10 mouse cellular contexts compared by ENCODE assay signal in the genomic region with DNA sequence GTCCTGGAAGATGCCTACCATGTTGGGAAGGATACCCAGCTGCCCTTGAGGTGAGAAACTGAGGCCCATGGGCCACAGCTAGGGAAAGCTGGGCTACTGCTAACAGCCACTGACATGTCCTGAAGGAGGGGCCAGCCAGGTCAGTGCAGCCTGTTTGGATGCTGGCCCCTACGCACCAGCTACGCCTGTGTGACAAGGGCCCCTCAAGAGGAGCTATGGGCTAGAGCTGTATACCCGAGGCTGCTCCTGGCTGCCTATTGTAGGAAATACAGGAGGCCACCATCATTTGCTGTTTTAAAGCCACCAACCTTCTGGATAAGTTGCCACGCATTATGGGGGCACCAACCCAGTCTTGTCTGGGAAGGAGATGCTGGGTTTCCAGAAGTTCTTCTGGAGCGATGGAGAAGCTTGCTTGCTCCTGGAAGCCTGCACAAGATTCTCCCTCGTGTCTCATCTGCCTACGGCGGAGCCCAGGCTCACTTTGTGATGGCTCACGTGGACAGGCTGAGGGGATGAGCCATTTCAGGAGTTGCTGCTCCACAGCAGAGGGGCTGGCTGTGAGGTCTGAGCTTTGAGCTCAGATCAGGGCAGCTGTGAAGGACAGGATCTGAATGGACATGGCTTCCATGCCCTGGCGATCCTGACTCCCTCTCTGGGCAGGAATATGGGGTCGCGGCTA. TPM values are rescaled to one million over a fixed set of nuclear protein-coding genes. Genes with fewer than 3 reads are reported as not detected.
DNase-seq lines count a peak whose midpoint lies in the region; ATAC-seq and TF ChIP-seq lines count a peak whose summit lies in the region.
"Had no signal": no experiment of that assay in that cellular context is flagged by ENCODE, and none has a peak within 500 bp of the region (broad histone marks: within the 10 kb centered on the region; RNA-seq: fewer than 3 reads in every experiment).

No protein-coding gene starts in this region.

- TF ChIP-seq CTCF in midbrain, postnatal 0 days (IDR thresholded peaks at IDR 0.05), result no peak

- H3K27me3 ChIP-seq in kidney, embryonic 15.5 days, result no peaks in the 10 kb centered on the region
- no peaks in the 10 kb centered on the region for H3K27me3 ChIP-seq in forebrain, embryonic 11.5 days (ENCODE audit: control insufficient read depth, insufficient read depth, low read length)
- H3K27me3 ChIP-seq in hindbrain, embryonic 15.5 days, result no peaks in the 10 kb centered on the region
- no peaks in the 10 kb centered on the region for H3K27me3 ChIP-seq in midbrain, postnatal 0 days (ENCODE audit: insufficient read depth, low read length)

- peak overlapping the region; percentile 28; the same call in 1 of the 2 replicates for H3K27ac ChIP-seq in kidney, embryonic 15.5 days
- H3K27ac ChIP-seq in forebrain, embryonic 11.5 days (ENCODE audit: low read depth, low read length), result peak overlapping the region; percentile 78
- peak overlapping the region; percentile 73 for H3K27ac ChIP-seq in hindbrain, embryonic 15.5 days (replicated peaks)
- peak overlapping the region; percentile 72 for H3K27ac ChIP-seq in midbrain, postnatal 0 days (ENCODE audit: low read depth, low read length)
- H3K27ac ChIP-seq: left cerebral cortex, adult 2 months had no signal

- intact Hi-C loops in left cerebral cortex, postnatal 25 days (cut with DNase I), result no loop called here

- no peaks in the 10 kb centered on the region for H3K36me3 ChIP-seq in kidney, embryonic 15.5 days
- H3K36me3 ChIP-seq in forebrain, embryonic 11.5 days (ENCODE audit: control insufficient read depth, insufficient read depth, low read length), result no peaks in the 10 kb centered on the region
- H3K36me3 ChIP-seq in hindbrain, embryonic 15.5 days, result no peaks in the 10 kb centered on the region
- H3K36me3 ChIP-seq in midbrain, postnatal 0 days (ENCODE audit: insufficient read depth, low read length), result no peaks in the 10 kb centered on the region

- H3K9ac ChIP-seq in kidney, embryonic 15.5 days, result no peak overlapping the region
- peak overlapping the region; percentile 48 for H3K9ac ChIP-seq in forebrain, embryonic 11.5 days (ENCODE audit: low read length)
- H3K9ac ChIP-seq in hindbrain, embryonic 15.5 days, result no peak overlapping the region
- no peak overlapping the region for H3K9ac ChIP-seq in midbrain, postnatal 0 days (replicated peaks; ENCODE audit: low read length, poor library complexity, severe bottlenecking)

- no peak for DNase-seq in kidney, postnatal 14 days
- no peak for DNase-seq in forebrain, embryonic 11.5 days (ENCODE audit: low spot score)
- DNase-seq in midbrain, postnatal 0 days (ENCODE audit: low spot score), result peak; percentile 25
- DNase-seq in cerebellum, postnatal 4 days (ENCODE audit: low spot score in 2 of 2), result no peak
- DNase-seq in yolk sac, embryonic 10.5 days (ENCODE audit: low spot score), result no peak
- DNase-seq in left cerebral cortex, postnatal 25 days (ENCODE audit: low spot score in 2 of 2), result no peak
- DNase-seq: cerebellum, adult 9-11 months had no signal

- H3K4me1 ChIP-seq in kidney, embryonic 15.5 days, result peaks cover 41% of the 10 kb centered on the region
- peaks cover 6% of the 10 kb centered on the region; the same call in 1 of the 2 replicates for H3K4me1 ChIP-seq in forebrain, embryonic 11.5 days (replicated peaks; ENCODE audit: control insufficient read depth, insufficient read depth, low read length)
- peaks cover 15% of the 10 kb centered on the region for H3K4me1 ChIP-seq in hindbrain, embryonic 15.5 days (replicated peaks)
- H3K4me1 ChIP-seq in midbrain, postnatal 0 days (ENCODE audit: insufficient read depth, low read length), result peaks cover 4% of the 10 kb centered on the region

- ATAC-seq in kidney, embryonic 15.5 days (replicated peaks; ENCODE audit: low FRiP score), result no peak; the same call in 1 of the 2 replicates
- ATAC-seq in forebrain, embryonic 11.5 days (replicated peaks; ENCODE audit: low FRiP score), result peak; percentile 67
- peak; percentile 62 for ATAC-seq in hindbrain, embryonic 15.5 days (ENCODE audit: low FRiP score, low read depth)
- peak; percentile 74 for ATAC-seq in midbrain, postnatal 0 days (ENCODE audit: low FRiP score)

- no peak overlapping the region for H3K4me3 ChIP-seq in kidney, embryonic 15.5 days (replicated peaks)
- no peak overlapping the region for H3K4me3 ChIP-seq in forebrain, embryonic 11.5 days (ENCODE audit: low read depth, low read length)
- no peak overlapping the region for H3K4me3 ChIP-seq in hindbrain, embryonic 15.5 days
- H3K4me3 ChIP-seq in midbrain, postnatal 0 days (ENCODE audit: low read depth, low read length), result no peak overlapping the region
- H3K4me3 ChIP-seq: left cerebral cortex, adult 2 months had no signal

- H3K4me2 ChIP-seq in kidney, embryonic 15.5 days, result peak overlapping the region; percentile 25
- H3K4me2 ChIP-seq in forebrain, embryonic 11.5 days (ENCODE audit: low read depth, low read length, severe bottlenecking), result peak overlapping the region; percentile 31
- H3K4me2 ChIP-seq in hindbrain, embryonic 15.5 days, result peak overlapping the region; percentile 41
- peak overlapping the region; percentile 30; the same call in 1 of the 2 replicates for H3K4me2 ChIP-seq in midbrain, postnatal 0 days (ENCODE audit: low read depth, low read length, poor library complexity, severe bottlenecking)

- H3K9me3 ChIP-seq in kidney, embryonic 15.5 days (replicated peaks), result no peaks in the 10 kb centered on the region
- H3K9me3 ChIP-seq in forebrain, embryonic 11.5 days (ENCODE audit: control insufficient read depth, low read length), result no peaks in the 10 kb centered on the region
- no peaks in the 10 kb centered on the region for H3K9me3 ChIP-seq in hindbrain, embryonic 15.5 days
- no peaks in the 10 kb centered on the region for H3K9me3 ChIP-seq in midbrain, postnatal 0 days (ENCODE audit: low read length)

- WGBS in kidney, embryonic 15.5 days, result 62% methylated on average over 12 of the region's 12 CpGs
- WGBS in forebrain, embryonic 11.5 days, result 65% methylated on average over 12 of the region's 12 CpGs
- WGBS in hindbrain, embryonic 15.5 days, result 46% methylated on average over 12 of the region's 12 CpGs
- WGBS in midbrain, postnatal 0 days, result 45% methylated on average over 12 of the region's 12 CpGs

RNA-seq across cellular contexts. Expression of gene Cyp11a1, which starts 2.3 kb away (rescaled TPM):
- polyA plus RNA-seq in kidney, embryonic 15.5 days (2015; fragmentation: Nextera tagmentation; extraction: Ambion mirVana), result 15.7 and 46.0 TPM in 2 replicates
- not detected in 2 replicates for polyA plus RNA-seq in forebrain, embryonic 11.5 days (2014; fragmentation: Nextera tagmentation; extraction: Ambion mirVana)
- polyA plus RNA-seq in hindbrain, embryonic 15.5 days (2015; fragmentation: Nextera tagmentation; extraction: Ambion mirVana), result 1.4 and 2.3 TPM in 2 replicates
- 0.22 and 1.3 TPM in 2 replicates for total RNA-seq in midbrain, postnatal 0 days (2014; rRNA removed)
- 1.3 and 1.5 TPM in 2 replicates for polyA plus RNA-seq in midbrain, postnatal 0 days (2015; fragmentation: Nextera tagmentation; extraction: Ambion mirVana)
- total RNA-seq in left cerebral cortex, postnatal 25 days (2021), result 1 to 10 TPM; 3.5 to 6.7 TPM

RNA-seq across cellular contexts. Expression of gene Stra6, which starts 55.1 kb away (rescaled TPM):
- 28.0 and 29.7 TPM in 2 replicates for polyA plus RNA-seq in kidney, embryonic 15.5 days (2015; fragmentation: Nextera tagmentation; extraction: Ambion mirVana)
- polyA plus RNA-seq in forebrain, embryonic 11.5 days (2014; fragmentation: Nextera tagmentation; extraction: Ambion mirVana), result 18.0 and 21.8 TPM in 2 replicates
- polyA plus RNA-seq in hindbrain, embryonic 15.5 days (2015; fragmentation: Nextera tagmentation; extraction: Ambion mirVana), result 16.0 and 17.5 TPM in 2 replicates
- total RNA-seq in midbrain, postnatal 0 days (2014; rRNA removed), result 19.6 and 20.8 TPM in 2 replicates
- polyA plus RNA-seq in midbrain, postnatal 0 days (2015; fragmentation: Nextera tagmentation; extraction: Ambion mirVana), result 8.8 and 9.2 TPM in 2 replicates
- total RNA-seq in left cerebral cortex, postnatal 25 days (2021), result 1 to 10 TPM; 7.2 to 8.7 TPM

Comparison
In these comparisons a context has a peak if more than half of its experiments do, and no peak if none do; other contexts are left out.
1. H3K27ac ChIP-seq: peak in every context shown above with its lines; median percentile 78 in forebrain, embryonic 11.5 days; 73 in hindbrain, embryonic 15.5 days; 72 in midbrain, postnatal 0 days; 28 in kidney, embryonic 15.5 days.